Mouse (Mus musculus) c-Kit-positive CD71-positive TER-119-negative erythroid progenitor cells, embryonic 14.5 days (primary cell): Measurements from ENCODE around the gene Kdm4b.

Source experiments
- DNase-seq: peaks from one replicate; pipeline ENCODE4 v3.0.0-alpha.2; 2013; ENCODE audit warnings: low read depth

Gene Kdm4b

DNA sequence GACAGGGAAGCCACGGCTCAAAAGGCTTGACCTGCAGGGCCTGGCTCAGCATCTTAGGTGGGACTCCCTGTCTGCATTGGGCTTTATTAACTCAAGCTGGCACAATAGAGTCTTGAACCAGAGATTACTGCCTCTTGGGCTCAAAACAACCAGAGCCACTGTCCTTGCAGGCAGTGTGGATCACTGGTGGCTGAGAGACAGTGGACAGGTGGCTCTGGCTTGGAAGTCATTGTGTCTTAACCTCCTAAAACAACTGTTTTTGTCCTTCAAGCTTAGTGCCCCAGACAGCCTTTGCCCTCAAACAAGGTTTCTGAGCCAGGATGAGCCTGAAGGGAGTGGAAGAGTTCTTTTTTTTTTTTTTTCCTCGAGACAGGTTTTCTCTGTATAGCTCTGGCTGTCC, 19.5 kb downstream of the Kdm4b start:
- DNase-seq, result no peak

GRCm38 (mm10) chr17:56348128-56348527, 22.3 kb downstream of the Kdm4b start:
- peak; percentile 54 for DNase-seq

- no peak for DNase-seq
Measured at GRCm38 (mm10) chr17:56348586-56348985, 22.7 kb downstream of the Kdm4b start.

DNA sequence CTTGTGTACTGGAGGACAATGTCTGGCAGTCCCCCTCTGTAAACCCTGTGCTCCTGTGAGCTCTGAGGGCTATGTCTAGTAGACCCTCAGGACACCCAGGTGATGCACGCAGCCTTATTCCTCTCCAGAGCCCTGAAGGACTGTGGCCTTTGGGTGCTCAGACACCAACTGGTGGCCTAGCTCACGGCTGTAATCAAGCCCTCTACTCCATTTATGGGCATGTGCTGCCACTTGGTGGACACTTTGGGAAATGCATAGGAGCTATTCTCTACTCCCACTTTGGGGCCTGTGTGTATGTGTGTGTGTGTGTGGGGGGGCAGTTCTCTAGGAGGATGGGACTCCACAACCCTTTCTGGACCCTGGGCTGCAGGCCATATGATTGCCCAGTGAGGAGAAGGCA, 24.8 kb downstream of the Kdm4b start:
- peak; percentile 73 for DNase-seq

- DNase-seq, result peak; percentile 60
Measured at GRCm38 (mm10) chr17:56356921-56357885, 31.3 kb downstream of the Kdm4b start.

- DNase-seq, result no peak
Measured at GRCm38 (mm10) chr17:56359183-56359725, 33.4 kb downstream of the Kdm4b start.

DNA sequence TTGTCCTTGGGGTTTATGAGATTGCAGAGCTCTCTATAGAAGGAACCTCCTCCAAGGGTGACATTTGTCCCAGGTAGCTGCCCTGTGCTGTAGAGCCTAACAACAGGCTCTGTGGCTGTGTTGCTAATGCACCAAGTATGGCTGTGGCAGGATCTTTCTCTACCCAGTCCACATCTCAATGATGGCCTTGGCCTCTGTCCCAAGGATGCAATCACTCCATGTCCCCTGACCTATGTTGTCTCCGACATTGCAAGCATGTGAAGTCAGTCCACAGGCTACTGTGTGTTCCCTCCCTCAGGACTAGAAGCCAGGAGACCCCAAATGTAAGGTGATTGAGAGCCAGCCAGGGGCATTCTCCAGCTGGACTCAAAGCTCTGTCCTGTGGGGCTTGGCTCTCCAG, 34.0 kb downstream of the Kdm4b start:
- no peak for DNase-seq

GRCm38 (mm10) chr17:56360451-56360850, 34.6 kb downstream of the Kdm4b start:
- no peak for DNase-seq

DNA sequence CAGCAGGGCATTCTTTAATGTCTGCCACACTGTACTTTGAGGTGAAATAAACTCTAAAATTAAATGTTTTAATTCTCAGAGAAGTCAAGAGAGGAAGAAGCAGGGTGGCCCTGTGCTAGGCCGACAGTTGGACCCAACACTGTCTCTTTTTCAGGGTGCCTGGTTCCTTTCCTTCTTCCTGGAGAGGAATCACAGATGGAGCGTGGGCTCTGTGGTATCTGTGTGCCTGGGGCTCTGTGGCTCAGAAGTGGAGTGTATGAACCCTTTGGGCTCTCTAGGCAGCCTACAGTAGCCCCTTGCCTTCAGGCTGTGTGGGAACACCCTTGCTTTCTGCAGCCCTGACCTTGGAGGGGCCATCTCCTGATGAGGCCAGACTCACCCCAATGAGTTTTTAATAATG, 35.7 kb downstream of the Kdm4b start:
- DNase-seq, result no peak

DNA sequence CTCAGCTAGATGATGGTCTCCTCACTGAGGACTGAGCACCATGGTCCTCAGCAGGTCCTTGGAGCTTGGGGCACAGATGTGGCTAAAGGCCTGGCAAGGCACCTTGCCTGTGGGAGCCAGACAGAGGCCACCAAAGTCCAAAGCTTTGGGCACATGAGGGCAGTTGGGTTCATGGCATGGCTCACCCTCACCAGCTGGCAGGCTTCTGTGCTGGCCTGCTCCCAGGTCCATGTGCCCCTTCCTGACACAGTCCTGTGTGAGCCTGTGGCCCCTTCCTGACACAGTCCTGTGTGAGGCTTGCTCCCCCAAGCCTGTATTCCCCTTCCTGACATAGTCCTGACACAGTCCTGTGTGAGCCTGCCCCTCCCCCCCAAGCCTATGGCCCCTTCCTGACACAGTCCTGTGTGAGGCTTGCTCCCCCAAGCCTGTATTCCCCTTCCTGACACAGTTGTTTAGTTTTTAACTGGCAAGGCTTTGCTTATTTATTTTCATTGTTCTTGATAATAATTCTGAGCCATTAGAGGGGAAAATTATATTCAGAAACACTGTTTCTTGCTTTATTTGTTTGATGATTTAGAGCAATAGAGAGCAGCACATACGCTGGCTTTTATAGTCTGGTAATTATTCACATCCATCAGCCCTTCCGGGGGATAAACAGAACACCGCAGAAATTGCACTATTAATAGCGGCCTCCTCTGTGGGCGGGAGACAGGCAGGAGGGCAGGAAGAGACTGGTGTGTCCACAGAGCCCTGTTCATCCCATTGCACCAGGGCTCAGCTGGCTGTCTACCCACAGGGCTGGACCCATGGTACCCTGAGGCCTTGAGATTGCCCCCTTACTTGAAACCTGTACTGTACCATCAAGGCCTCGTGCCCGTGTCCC, 40.2 kb downstream of the Kdm4b start:
- no peak for DNase-seq

DNA sequence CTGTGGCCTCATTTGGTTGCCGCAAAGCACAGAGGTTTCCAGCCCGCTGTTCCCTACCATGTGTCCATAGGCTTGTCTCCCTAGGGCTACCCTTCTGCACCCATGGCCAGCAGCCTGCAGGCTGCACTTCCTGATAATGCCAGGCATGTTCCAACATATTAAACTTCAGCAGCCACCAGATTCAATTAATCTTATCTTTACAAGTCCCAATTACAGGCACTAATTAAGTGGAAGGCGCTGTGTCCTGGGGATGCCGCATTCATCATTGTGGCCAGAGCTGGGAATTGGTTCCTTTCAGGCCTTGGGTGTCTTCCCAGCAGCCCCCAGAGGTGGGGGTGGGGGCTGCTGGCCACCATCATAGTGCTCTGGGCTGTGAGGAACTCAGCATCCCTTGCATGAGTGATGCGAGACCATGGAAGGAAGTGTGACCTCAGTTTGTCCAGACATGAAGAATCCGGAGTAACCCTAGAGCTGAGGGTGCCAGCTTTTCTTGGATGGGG, 42.5 kb downstream of the Kdm4b start:
- no peak for DNase-seq

- no peak for DNase-seq
Measured at GRCm38 (mm10) chr17:56370090-56370489, 44.2 kb downstream of the Kdm4b start.

- DNase-seq, result no peak
Measured at GRCm38 (mm10) chr17:56371029-56371660, 45.3 kb downstream of the Kdm4b start.

DNA sequence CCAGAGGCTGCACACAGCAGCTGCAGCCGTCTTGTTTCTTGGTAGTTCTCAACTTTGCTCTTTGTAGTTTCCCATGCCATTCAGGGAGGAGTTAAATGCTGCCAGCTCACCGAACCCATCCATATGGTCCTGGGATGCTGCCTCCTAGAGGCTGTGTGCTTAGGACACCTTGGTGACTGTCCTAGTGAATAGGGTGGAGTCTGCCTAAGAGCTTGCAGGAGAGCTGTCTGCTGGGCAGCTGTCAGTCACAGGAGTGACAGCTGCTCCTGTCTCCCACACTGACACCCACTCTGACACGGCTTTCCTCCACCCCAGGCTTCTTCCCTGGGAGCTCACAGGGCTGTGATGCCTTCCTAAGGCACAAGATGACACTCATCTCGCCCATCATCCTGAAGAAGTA, 46.2 kb downstream of the Kdm4b start:
- no peak for DNase-seq

DNA sequence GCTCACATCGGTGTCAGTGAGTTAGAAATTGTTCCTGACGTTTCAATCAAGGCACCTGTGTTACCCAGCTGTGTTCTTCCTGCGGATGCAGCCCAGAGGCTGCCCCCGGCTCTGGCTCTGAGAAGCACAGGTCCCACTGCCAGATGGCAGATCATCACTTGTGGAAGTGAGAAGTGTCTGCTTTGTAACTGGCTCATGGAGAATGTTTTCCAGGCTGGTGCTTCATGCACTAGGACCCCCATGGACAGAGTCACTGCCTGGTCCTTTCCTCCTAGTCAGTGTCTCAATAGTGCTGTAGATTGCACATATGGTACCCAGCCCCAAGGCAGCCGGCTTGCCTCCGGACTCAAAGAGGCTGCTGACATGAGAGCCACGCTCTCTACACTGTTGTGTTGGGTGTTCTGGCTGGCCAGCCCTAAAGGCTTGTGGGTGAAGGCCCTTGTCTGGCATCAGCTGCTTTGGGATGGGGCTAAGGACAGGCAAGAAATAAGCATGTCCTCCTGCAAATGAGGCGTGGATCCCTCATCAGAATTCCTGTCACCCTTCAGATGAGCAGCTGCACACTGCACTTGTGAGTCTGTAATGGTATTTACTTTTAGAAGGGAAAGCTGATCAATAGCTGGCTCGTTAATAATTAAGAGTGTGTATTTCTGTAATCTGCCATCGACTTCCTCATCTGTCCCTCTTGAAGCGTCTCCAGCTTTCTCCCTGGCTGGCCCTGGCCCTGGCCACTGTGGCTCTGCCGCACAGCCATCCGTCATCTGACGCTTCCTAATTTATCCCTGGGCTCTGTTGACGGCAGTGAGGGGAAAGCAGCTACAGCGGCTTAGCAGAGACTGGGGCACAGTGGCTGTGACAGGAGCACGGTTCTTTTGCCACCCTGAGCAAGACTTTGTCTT, 47.5 kb downstream of the Kdm4b start:
- no peak for DNase-seq

DNA sequence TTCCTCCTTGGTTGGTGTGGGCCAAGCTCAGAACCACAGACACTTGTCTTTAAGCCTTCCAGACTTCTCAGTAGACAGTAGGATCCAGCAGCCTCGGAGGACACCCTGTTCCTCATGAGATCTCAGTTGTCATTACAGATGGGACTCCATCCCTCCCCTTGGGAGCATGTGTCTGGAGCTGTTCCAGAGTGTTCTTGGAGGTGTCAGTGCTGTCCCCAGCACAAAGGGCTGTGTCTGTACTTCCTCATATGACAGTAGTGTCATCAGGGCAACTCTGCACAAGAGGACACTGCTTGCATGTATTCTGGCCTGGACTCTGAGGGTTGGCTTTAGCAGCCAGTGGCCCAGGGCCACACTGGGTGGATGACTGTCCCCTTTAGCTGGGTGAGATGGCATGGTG, 49.0 kb downstream of the Kdm4b start:
- DNase-seq, result no peak

GRCm38 (mm10) chr17:56379281-56379834, 53.5 kb downstream of the Kdm4b start:
- no peak for DNase-seq

DNA sequence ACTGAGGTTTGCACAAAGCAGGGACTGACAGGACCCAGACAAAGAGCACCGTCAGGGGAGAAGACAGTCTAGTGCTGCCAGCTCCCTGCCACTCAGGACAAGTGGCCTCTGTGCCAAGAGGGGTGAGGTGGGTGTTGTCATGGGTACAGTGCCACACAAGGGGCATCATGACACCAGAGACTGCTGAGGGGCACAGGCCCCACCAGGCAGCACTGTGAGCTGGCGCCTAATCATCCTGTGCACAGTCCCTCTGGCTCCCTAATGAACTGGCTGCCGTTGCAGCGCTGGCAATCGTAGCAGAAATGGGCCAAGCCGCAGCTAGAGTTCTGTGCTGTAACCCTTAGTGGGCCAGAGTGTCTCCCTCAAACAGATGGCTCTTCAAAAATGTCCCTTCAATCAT, 54.4 kb downstream of the Kdm4b start:
- DNase-seq, result no peak

- DNase-seq, result no peak
Measured at GRCm38 (mm10) chr17:56381183-56381582, 55.3 kb downstream of the Kdm4b start.

- no peak for DNase-seq
Measured at GRCm38 (mm10) chr17:56382997-56383396, 57.1 kb downstream of the Kdm4b start.

GRCm38 (mm10) chr17:56384903-56385302, 59.0 kb downstream of the Kdm4b start:
- no peak for DNase-seq
